In the genomic region with DNA sequence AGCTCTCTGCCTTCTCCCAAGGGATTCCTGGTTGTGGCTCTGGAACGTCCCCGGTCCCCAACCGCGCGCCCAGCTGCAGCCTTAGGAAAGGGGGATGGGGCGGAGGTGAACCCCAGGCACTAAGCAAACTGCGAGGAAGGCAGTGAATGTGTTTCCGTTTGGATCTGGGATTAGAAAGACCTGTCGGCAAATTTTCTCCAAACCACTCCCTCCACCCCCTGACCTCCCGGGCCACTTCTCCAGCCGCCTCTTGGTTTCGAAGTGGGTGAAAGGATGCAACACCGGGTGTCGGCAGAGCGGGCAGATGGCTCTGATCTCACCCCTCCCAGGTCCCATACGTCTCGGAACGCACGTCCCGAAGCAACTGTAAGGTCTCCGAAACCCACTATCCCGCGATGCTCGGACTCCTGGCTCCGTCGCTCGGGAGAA, we compare ENCODE assay signal across 8 mouse cellular contexts. TPM values are rescaled to one million over a fixed set of nuclear protein-coding genes. Genes with fewer than 3 reads are reported as not detected.
A peak's percentile ranks its signal among the peaks of the same experiment; 100 is the strongest.
DNase-seq lines count a peak whose midpoint lies in the region; ATAC-seq and TF ChIP-seq lines count a peak whose summit lies in the region.

No protein-coding gene starts in this region.

- no peak for ATAC-seq in forebrain, embryonic 12.5 days (ENCODE audit: low FRiP score)
- no peak for ATAC-seq in limb, embryonic 15.5 days (ENCODE audit: insufficient number of reproducible peaks, low FRiP score, low TSS enrichment, low read depth)

- intact Hi-C loops in heart, postnatal 36 days (cut with DNase I), result loop anchor here (2.0 to 5.0 kb wide), 2 partner anchors 40 to 122 kb away; no protein-coding TSS in a partner anchor

- no peak for TF ChIP-seq POLR2A in ES-Bruce4 (IDR thresholded peaks at IDR 0.05; ENCODE audit: insufficient read depth, low read length)

- H3K4me1 ChIP-seq in ES-Bruce4 (ENCODE audit: control insufficient read depth, insufficient read depth, low read length), result no peaks in the 10 kb centered on the region
- peaks cover 52% of the 10 kb centered on the region for H3K4me1 ChIP-seq in forebrain, embryonic 12.5 days
- H3K4me1 ChIP-seq in limb, embryonic 15.5 days, result peaks cover 31% of the 10 kb centered on the region

- no peaks in the 10 kb centered on the region for H3K9me3 ChIP-seq in ES-Bruce4 (replicated peaks; ENCODE audit: control insufficient read depth, insufficient read depth, low read length, poor library complexity, severe bottlenecking)
- H3K9me3 ChIP-seq in forebrain, embryonic 12.5 days, result no peaks in the 10 kb centered on the region
- no peaks in the 10 kb centered on the region for H3K9me3 ChIP-seq in limb, embryonic 15.5 days

- DNase-seq in heart, adult 11 months, result peak; percentile 91
- no peak for DNase-seq in heart, postnatal 36 days
- DNase-seq in yolk sac, embryonic 10.5 days (ENCODE audit: low spot score), result peak; percentile 24
- DNase-seq in layer of hippocampus, postnatal 25 days (ENCODE audit: extremely low spot score in 1 of 2, low spot score in 1 of 2), result no peak
- DNase-seq in spleen, adult 12 weeks (ENCODE audit: low spot score), result no peak

- peak overlapping the region; percentile 70 for H3K4me3 ChIP-seq in ES-Bruce4 (ENCODE audit: low read depth, low read length)
- H3K4me3 ChIP-seq in forebrain, embryonic 12.5 days (replicated peaks), result peak overlapping the region; percentile 69
- H3K4me3 ChIP-seq in limb, embryonic 15.5 days, result peak overlapping the region; percentile 68

- TF ChIP-seq CTCF in ES-Bruce4 (IDR thresholded peaks at IDR 0.05; ENCODE audit: low read depth, low read length), result no peak

- H3K4me2 ChIP-seq in forebrain, embryonic 12.5 days, result peak overlapping the region; percentile 96
- peak overlapping the region; percentile 98 for H3K4me2 ChIP-seq in limb, embryonic 15.5 days

- peaks cover 18% of the 10 kb centered on the region for H3K27me3 ChIP-seq in ES-Bruce4 (ENCODE audit: control insufficient read depth, insufficient read depth, low read length, poor library complexity, severe bottlenecking)
- H3K27me3 ChIP-seq in forebrain, embryonic 12.5 days, result peaks cover 85% of the 10 kb centered on the region
- peaks cover 79% of the 10 kb centered on the region for H3K27me3 ChIP-seq in limb, embryonic 15.5 days

- under 1% methylated on average over 27 of the region's 27 CpGs for WGBS in forebrain, embryonic 12.5 days
- WGBS in limb, embryonic 15.5 days, result under 1% methylated on average over 27 of the region's 27 CpGs

- no peak for TF ChIP-seq EP300 in ES-Bruce4 (IDR thresholded peaks at IDR 0.05; ENCODE audit: insufficient read depth, low read depth, low read length)

- peak overlapping the region; percentile 13; the same call in 1 of the 2 replicates for H3K9ac ChIP-seq in ES-Bruce4 (ENCODE audit: low read depth, poor library complexity, severe bottlenecking)
- H3K9ac ChIP-seq in forebrain, embryonic 12.5 days, result peak overlapping the region; percentile 78
- H3K9ac ChIP-seq in limb, embryonic 15.5 days, result 0 out of 2 replicates have a peak overlapping the region, but pooled peaks have one; percentile 18

- H3K27ac ChIP-seq in ES-Bruce4 (ENCODE audit: insufficient read depth, low read length), result no peak overlapping the region
- peak overlapping the region; percentile 61 for H3K27ac ChIP-seq in forebrain, embryonic 12.5 days
- no peak overlapping the region for H3K27ac ChIP-seq in limb, embryonic 15.5 days

- H3K36me3 ChIP-seq in ES-Bruce4 (ENCODE audit: control insufficient read depth, insufficient read depth, low read length, poor library complexity, severe bottlenecking), result no peaks in the 10 kb centered on the region; the same call in 1 of the 2 replicates
- no peaks in the 10 kb centered on the region for H3K36me3 ChIP-seq in forebrain, embryonic 12.5 days (replicated peaks)
- no peaks in the 10 kb centered on the region for H3K36me3 ChIP-seq in limb, embryonic 15.5 days

RNA-seq across cellular contexts. Expression of gene Ntn1, which starts 16.0 kb away (rescaled TPM):
- total RNA-seq in heart, postnatal 36 days (2021), result 10 to 100 TPM; 55.4 to 61.8 TPM
- 22.3 and 22.6 TPM in 2 replicates for polyA plus RNA-seq in ES-Bruce4 (2011; ENCODE audit: insufficient read depth, insufficient read length, low read depth, missing spikeins)
- 14.2 and 18.1 TPM in 2 replicates for polyA plus RNA-seq in forebrain, embryonic 12.5 days (2016; fragmentation: Nextera tagmentation; extraction: Ambion mirVana)
- 8.2 and 9.0 TPM in 2 replicates for polyA plus RNA-seq in limb, embryonic 15.5 days (2015; fragmentation: Nextera tagmentation; extraction: Ambion mirVana)
- total RNA-seq in layer of hippocampus, postnatal 25 days (2021), result 1 to 10 TPM; 7.4 to 7.5 TPM

RNA-seq across cellular contexts. Expression of gene Pik3r5, which starts 47.3 kb away (rescaled TPM):
- 1 to 10 TPM in 1 of 2 experiments, under 1 TPM in 1; 0.67 to 1.7 TPM for total RNA-seq in heart, postnatal 36 days (2021)
- 1.7 and 1.8 TPM in 2 replicates for polyA plus RNA-seq in ES-Bruce4 (2011; ENCODE audit: insufficient read depth, insufficient read length, low read depth, missing spikeins)
- 0.24 and 0.29 TPM in 2 replicates for polyA plus RNA-seq in forebrain, embryonic 12.5 days (2016; fragmentation: Nextera tagmentation; extraction: Ambion mirVana)
- polyA plus RNA-seq in limb, embryonic 15.5 days (2015; fragmentation: Nextera tagmentation; extraction: Ambion mirVana), result 0.36 and 0.38 TPM in 2 replicates
- 1 to 10 TPM; 1.7 to 2.1 TPM for total RNA-seq in layer of hippocampus, postnatal 25 days (2021)

Comparison
In these comparisons a context has a peak if more than half of its experiments do, and no peak if none do; other contexts are left out.
1. DNase-seq: peak in heart, adult 11 months (single experiment) and yolk sac, embryonic 10.5 days (single experiment); none in heart, postnatal 36 days (0 of 2), layer of hippocampus, postnatal 25 days (0 of 2) and spleen, adult 12 weeks (single experiment).
2. H3K9ac ChIP-seq: peak in every context shown above with its lines; median percentile 78 in forebrain, embryonic 12.5 days; 18 in limb, embryonic 15.5 days; 13 in ES-Bruce4.
3. Peak in every context shown above with its lines, with median percentiles within 50 percentile points of each other: H3K4me3 ChIP-seq.